Mouse (Mus musculus) small intestine, adult 2 months (tissue): Measurements from ENCODE around the gene Hexim2. TPM values are rescaled to one million over a fixed set of nuclear protein-coding genes. Genes with fewer than 3 reads are reported as not detected.

Experiments
- H3K27ac ChIP-seq: fragments of 200-500 bp; 2 replicates; pipeline ENCODE4 v1.5.1; 2012; ENCODE audit warnings: low read depth, low read length, control low read depth, inconsistent platforms; ENCODE audit not compliant: insufficient read depth
- H3K27me3 ChIP-seq: fragments of 200-500 bp; 2 replicates; pipeline ENCODE4 v1.6.1; 2012; ENCODE audit warnings: mild to moderate bottlenecking, moderate library complexity, low read length, inconsistent platforms; ENCODE audit not compliant: control insufficient read depth, insufficient read depth
- H3K36me3 ChIP-seq: fragments of 200-500 bp; 2 replicates; pipeline ENCODE4 v1.6.1; 2012; ENCODE audit warnings: mild to moderate bottlenecking, low read length, control low read depth, inconsistent platforms; ENCODE audit not compliant: control insufficient read depth, insufficient read depth
- H3K4me1 ChIP-seq: fragments of 200-500 bp; 2 replicates; pipeline ENCODE4 v1.6.1; 2012; ENCODE audit warnings: low read length, inconsistent platforms, mixed read lengths; ENCODE audit not compliant: control insufficient read depth, insufficient read depth, insufficient read length
- H3K4me3 ChIP-seq: fragments of 200-500 bp; 2 replicates; pipeline ENCODE4 v1.5.1; 2012; ENCODE audit warnings: low read depth, mild to moderate bottlenecking, control low read depth, inconsistent platforms, low read length, moderate library complexity
- CTCF ChIP-seq: fragments of 200-500 bp; IDR thresholded peaks from 2 replicates; pipeline ENCODE4 v1.5.1; 2012; ENCODE audit warnings: low read depth, mild to moderate bottlenecking, control low read depth, inconsistent platforms, low read length, moderate library complexity, mixed read lengths; ENCODE audit not compliant: insufficient replicate concordance, insufficient read length; ENCODE audit errors: extremely low read depth
- POLR2A ChIP-seq: fragments of 200-500 bp; IDR thresholded peaks from 2 replicates; pipeline ENCODE4 v1.6.1; 2012; ENCODE audit warnings: low read depth, mild to moderate bottlenecking, control low read depth, inconsistent platforms, low read length, moderate library complexity
- WGBS: fragments of 180-500 bp; shearing (Covaris S2); methylation state at CpG from one replicate; pipeline ENCODE4 v1.1.7; 2018; 5-methylcytosine and 5-hydroxymethylcytosine counted together
- polyA plus RNA-seq: library from polyadenylated mRNA; depleted of rRNA; stranded (reverse); fragments of >200 nt; gene quantifications from 2 replicates; pipeline ENCODE4 v1.2.3, GENCODE M21; 2012

Hexim2 gene
- polyA plus RNA-seq, 1 experiment: 2.2 TPM

DNA sequence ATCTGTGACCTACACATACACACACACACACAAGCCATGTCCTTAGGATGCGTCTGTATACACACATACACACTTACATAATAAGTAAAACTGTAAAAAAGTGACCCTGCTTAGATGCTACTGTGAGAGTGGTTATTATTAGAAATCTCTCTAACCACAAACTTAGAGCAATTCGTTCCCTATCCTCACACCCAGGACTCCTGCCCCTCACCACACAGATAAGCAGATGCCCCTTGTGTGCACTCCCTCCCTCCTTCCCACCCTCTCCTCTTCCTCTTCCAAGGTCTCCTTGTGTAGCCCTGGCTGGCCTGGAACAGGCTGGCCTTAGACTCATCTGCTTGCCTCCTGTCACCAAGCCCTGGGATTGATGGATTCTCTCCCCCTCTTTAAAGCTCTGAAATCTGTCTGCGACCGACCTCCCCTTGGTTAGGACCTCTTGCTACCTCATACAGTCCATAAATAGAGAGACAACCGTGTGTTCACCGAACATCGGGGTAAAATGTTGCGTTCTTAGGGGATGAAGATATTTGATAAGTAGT, 3.9 kb downstream of the Hexim2 start:
- 88% methylated on average over 8 of the region's 8 CpGs for WGBS
- no peak for TF ChIP-seq POLR2A
- TF ChIP-seq CTCF: no peak
- Histone ChIP-seq H3K27ac (no peak overlapping the region), H3K4me1 (peaks cover 15% of the 10 kb centered on the region), H3K27me3 (no peaks in the 10 kb centered on the region), H3K4me3 (no peak overlapping the region), H3K36me3 (no peaks in the 10 kb centered on the region)

GRCm38 (mm10) chr11:103139951-103140762, 7.9 kb downstream of the Hexim2 start:
- H3K27me3 ChIP-seq: no peaks in the 10 kb centered on the region
- no peaks in the 10 kb centered on the region for H3K36me3 ChIP-seq
- TF ChIP-seq POLR2A: peak; percentile 13; the same call in 1 of the 2 replicates
- no peak for TF ChIP-seq CTCF
- no peak overlapping the region for H3K4me3 ChIP-seq
- peaks cover 32% of the 10 kb centered on the region for H3K4me1 ChIP-seq
- 50% methylated on average over 14 of the region's 14 CpGs for WGBS
- peak overlapping the region; percentile 95 for H3K27ac ChIP-seq

- 10% methylated on average over 6 of the region's 6 CpGs for whole genome bisulfite sequencing
- H3K4me3 ChIP-seq: no peak overlapping the region
- H3K27me3 ChIP-seq: no peaks in the 10 kb centered on the region
- no peaks in the 10 kb centered on the region for H3K36me3 ChIP-seq
- H3K4me1 ChIP-seq: peaks cover 32% of the 10 kb centered on the region
- no peak for TF ChIP-seq POLR2A
- no peak for TF ChIP-seq CTCF
- H3K27ac ChIP-seq: peak overlapping the region; percentile 95
These were observed 8.5 kb downstream of the Hexim2 start for GRCm38 (mm10) chr11:103140763-103141100.

DNA sequence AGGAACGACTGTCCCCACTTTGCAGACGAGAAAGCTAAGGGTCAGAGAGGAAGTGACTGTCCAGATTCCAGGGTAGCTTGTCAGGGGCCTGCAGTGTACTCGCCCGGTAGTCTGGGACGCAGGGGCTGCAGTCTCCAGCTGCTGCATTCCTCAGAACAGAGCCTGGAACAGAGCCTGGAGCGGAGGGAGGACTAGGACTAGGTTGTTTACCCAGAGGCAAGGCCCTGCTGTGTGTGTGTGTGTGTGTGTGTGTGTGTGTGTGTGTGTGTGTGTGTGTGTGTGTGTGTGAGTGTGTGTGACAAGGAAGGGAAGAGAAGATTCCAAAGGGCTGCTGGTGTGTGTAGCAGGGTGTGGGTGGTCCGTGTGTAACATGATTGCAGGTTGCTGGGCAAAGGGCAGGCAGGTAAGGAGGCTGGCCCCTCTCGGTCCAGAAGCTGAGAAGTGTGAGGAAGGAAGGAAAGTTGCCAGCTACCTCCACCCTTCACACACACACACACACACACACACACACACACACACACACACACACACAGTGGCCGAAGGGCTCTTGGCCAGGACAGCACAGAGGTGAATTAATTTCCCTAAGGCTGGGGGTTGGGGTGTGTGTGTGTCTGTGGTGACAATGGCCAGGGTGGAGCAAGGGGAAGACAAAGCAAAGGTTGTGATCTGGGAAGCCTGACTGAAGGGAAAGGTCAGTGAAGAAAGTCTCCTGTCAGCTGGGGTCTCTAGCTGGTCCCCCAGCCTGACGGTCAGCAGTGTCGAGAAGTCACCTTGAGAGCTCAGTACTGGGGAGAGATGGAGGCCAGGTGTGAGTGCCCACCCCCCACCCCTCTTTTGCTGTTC, 9.1 kb downstream of the Hexim2 start:
- Histone ChIP-seq H3K27ac (peak overlapping the region; percentile 95), H3K36me3 (no peaks in the 10 kb centered on the region), H3K4me1 (peaks cover 32% of the 10 kb centered on the region), H3K27me3 (no peaks in the 10 kb centered on the region), H3K4me3 (peak overlapping the region; percentile 36)
- 12% methylated on average over 10 of the region's 11 CpGs for WGBS
- TF ChIP-seq CTCF (no peak), POLR2A (0 out of 2 replicates have a peak, but pooled peaks have one; percentile 3)

DNA sequence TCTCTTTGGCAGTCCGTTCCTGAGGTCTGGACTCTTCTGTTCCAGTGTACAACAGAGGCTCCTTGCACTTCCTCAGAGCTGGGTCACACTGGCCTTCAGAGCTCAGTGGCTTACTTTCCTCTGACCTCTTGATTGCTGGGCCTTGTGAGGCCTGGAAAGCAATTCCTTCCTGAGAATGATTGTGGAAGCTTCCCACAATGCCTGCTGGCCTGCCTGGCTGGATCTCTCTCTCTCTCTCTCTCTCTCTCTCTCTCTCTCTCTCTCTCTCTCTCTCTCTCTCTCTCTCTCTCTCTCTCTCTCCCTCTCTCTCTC, 9.7 kb downstream of the Hexim2 start:
- H3K27me3 ChIP-seq: no peaks in the 10 kb centered on the region
- TF ChIP-seq POLR2A (no peak), CTCF (no peak)
- no peaks in the 10 kb centered on the region for H3K36me3 ChIP-seq
- H3K4me3 ChIP-seq: peak overlapping the region; percentile 36
- peak overlapping the region; percentile 95 for H3K27ac ChIP-seq
- peaks cover 32% of the 10 kb centered on the region for H3K4me1 ChIP-seq
- WGBS: 17% methylated on average over 1 of the region's 1 CpGs

- peak overlapping the region; percentile 44 for H3K4me3 ChIP-seq
- H3K36me3 ChIP-seq: no peaks in the 10 kb centered on the region
- H3K4me1 ChIP-seq: peaks cover 35% of the 10 kb centered on the region
- no peaks in the 10 kb centered on the region for H3K27me3 ChIP-seq
- TF ChIP-seq POLR2A (no peak), CTCF (no peak)
- 15% methylated on average over 8 of the region's 8 CpGs for WGBS
- H3K27ac ChIP-seq: peak overlapping the region; percentile 95
These were observed 10.4 kb downstream of the Hexim2 start for GRCm38 (mm10) chr11:103142441-103143182.
